Mouse (Mus musculus): ENCODE results near the gene Cep128. TPM values are rescaled to one million over a fixed set of nuclear protein-coding genes. Genes with fewer than 3 reads are reported as not detected.

Gene Cep128
- polyA plus RNA-seq, 1 experiment from 2014 or later = 7.4 TPM

DNA sequence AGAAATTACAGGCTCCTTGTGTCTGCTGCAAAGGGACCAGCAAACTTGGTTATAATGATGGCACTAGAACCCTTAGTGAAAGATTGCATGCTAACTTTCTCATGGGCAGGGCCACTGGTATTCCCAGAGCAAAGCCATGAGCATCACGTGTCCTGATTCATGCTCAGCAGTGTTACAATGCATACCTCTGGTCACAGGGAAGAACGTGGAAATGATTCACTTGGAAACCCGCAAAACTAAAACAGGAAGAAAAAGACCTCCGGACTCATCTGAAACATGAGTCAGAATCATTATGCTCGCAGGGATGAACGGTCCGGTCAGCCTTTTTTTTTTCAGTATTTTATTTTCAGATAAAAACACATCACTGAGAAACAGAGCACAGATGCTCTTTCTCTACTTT, 78.4 kb downstream of the Cep128 start:
- no peak overlapping the region for H3K9ac ChIP-seq (ENCODE audit: low read length)
- H3K36me3 ChIP-seq (ENCODE audit: control insufficient read depth, insufficient read depth, low read length) = no peaks in the 10 kb centered on the region
- no peak overlapping the region for H3K27ac ChIP-seq (replicated peaks in 1 of 2; ENCODE audit: control insufficient read depth in 1 of 2, insufficient read depth in 1 of 2, low read depth in 2 of 2, low read length in 2 of 2)
- H3K4me3 ChIP-seq (ENCODE audit: control insufficient read depth in 1 of 2, insufficient read depth in 1 of 2, low read depth in 1 of 2, low read length in 2 of 2) = no peak overlapping the region
- WGBS = 77% methylated on average over 7 of the region's 7 CpGs
- no peak overlapping the region for H3K4me2 ChIP-seq (ENCODE audit: low read length)
- no peaks in the 10 kb centered on the region for H3K4me1 ChIP-seq (ENCODE audit: control insufficient read depth in 2 of 2, insufficient read depth in 2 of 2, low read length in 2 of 2)
- H3K27me3 ChIP-seq (ENCODE audit: control insufficient read depth, insufficient read depth, low read length) = no peaks in the 10 kb centered on the region
- no peak for ATAC-seq (ENCODE audit: insufficient number of reproducible peaks, insufficient read depth, low FRiP score, low read depth)
- H3K9me3 ChIP-seq (ENCODE audit: control insufficient read depth, low read length) = no peaks in the 10 kb centered on the region

DNA sequence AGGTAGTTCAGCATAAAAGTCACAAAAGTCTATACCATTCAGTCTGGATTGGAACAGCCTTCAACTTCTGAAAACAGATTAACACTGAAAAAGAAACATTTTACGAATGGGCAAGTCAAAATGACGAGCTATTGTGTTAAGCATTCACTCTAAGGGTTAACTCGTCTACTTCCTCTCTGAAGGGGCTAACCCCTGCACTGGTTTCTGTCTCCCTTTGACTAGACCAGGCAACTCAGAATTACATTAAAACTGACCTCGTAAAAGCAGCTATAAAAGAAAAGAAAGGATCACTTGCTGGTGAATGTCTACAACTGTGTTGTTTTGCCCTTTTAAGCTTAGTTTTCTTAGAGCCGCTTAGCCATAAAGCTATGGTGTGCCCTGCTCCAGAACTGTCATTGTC, 79.2 kb downstream of the Cep128 start:
- H3K9ac ChIP-seq (ENCODE audit: low read length) = no peak overlapping the region
- no peaks in the 10 kb centered on the region for H3K4me1 ChIP-seq (ENCODE audit: control insufficient read depth in 2 of 2, insufficient read depth in 2 of 2, low read length in 2 of 2)
- H3K36me3 ChIP-seq (ENCODE audit: control insufficient read depth, insufficient read depth, low read length) = no peaks in the 10 kb centered on the region
- no peak overlapping the region for H3K4me2 ChIP-seq (ENCODE audit: low read length)
- no peak for ATAC-seq (ENCODE audit: insufficient number of reproducible peaks, insufficient read depth, low FRiP score, low read depth)
- H3K27ac ChIP-seq (replicated peaks in 1 of 2; ENCODE audit: control insufficient read depth in 1 of 2, insufficient read depth in 1 of 2, low read depth in 2 of 2, low read length in 2 of 2) = no peak overlapping the region
- 74% methylated on average over 5 of the region's 5 CpGs for WGBS
- no peaks in the 10 kb centered on the region for H3K9me3 ChIP-seq (ENCODE audit: control insufficient read depth, low read length)
- H3K27me3 ChIP-seq (ENCODE audit: control insufficient read depth, insufficient read depth, low read length) = no peaks in the 10 kb centered on the region
- H3K4me3 ChIP-seq (ENCODE audit: control insufficient read depth in 1 of 2, insufficient read depth in 1 of 2, low read depth in 1 of 2, low read length in 2 of 2) = no peak overlapping the region

DNA sequence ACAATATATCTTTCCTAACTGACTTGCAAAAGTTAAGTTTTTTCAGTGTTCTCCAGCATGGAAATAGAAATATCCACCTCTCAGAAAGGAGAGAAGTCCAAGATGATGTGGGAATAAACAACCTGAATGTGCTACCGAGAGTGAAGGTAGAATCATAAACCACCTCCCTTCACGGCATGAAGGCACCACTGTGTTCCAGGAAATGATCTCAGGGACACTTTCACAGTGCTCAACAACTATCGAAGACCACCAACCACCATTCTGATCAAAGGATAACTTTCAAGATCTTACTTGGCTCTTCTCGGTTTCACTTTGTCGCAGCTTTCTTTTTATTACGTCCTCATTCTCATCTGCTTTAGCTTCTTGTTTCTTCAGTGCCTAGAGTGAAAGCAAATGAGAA, 85.5 kb downstream of the Cep128 start:
- ATAC-seq (ENCODE audit: insufficient number of reproducible peaks, insufficient read depth, low FRiP score, low read depth) = no peak
- WGBS = 96% methylated on average over 6 of the region's 6 CpGs

DNA sequence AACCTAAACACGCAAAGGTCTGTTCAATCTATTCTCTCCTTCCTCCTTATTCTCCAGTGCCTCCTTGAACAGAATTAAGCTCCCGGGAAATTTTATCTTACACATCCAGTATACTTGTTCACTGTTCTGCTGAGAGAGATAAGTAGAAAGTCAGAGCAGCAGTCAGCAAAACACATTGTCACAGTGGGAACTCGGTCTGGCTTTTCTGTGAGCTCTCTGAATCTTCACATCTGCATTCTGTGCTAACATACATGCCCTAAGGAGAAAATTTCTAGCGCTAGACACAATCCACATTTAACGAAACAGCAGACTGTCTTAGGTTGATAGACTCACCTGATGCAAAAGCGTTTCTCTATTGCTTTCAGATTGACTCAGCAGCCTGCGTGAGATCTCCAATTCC, 88.3 kb downstream of the Cep128 start:
- H3K4me1 ChIP-seq (ENCODE audit: control insufficient read depth in 2 of 2, insufficient read depth in 2 of 2, low read length in 2 of 2) = no peaks in the 10 kb centered on the region
- 0 out of 2 replicates have a peak, but pooled peaks cover 3% of the 10 kb centered on the region for H3K36me3 ChIP-seq (ENCODE audit: control insufficient read depth, insufficient read depth, low read length)
- peaks cover 5% of the 10 kb centered on the region; the same call in 1 of the 2 replicates for H3K9me3 ChIP-seq (ENCODE audit: control insufficient read depth, low read length)
- H3K4me2 ChIP-seq (ENCODE audit: low read length) = no peak overlapping the region
- no peaks in the 10 kb centered on the region for H3K27me3 ChIP-seq (ENCODE audit: control insufficient read depth, insufficient read depth, low read length)
- no peak for ATAC-seq (ENCODE audit: insufficient number of reproducible peaks, insufficient read depth, low FRiP score, low read depth)
- no peak overlapping the region for H3K9ac ChIP-seq (ENCODE audit: low read length)
- no peak overlapping the region for H3K27ac ChIP-seq (replicated peaks in 1 of 2; ENCODE audit: control insufficient read depth in 1 of 2, insufficient read depth in 1 of 2, low read depth in 2 of 2, low read length in 2 of 2)
- H3K4me3 ChIP-seq (ENCODE audit: control insufficient read depth in 1 of 2, insufficient read depth in 1 of 2, low read depth in 1 of 2, low read length in 2 of 2) = no peak overlapping the region
- WGBS = 63% methylated on average over 7 of the region's 7 CpGs

More for the DNA sequence above, 85.5 kb downstream of the Cep128 start:
- Histone ChIP-seq H3K4me1 (ENCODE audit: control insufficient read depth in 2 of 2, insufficient read depth in 2 of 2, low read length in 2 of 2) (no peaks in the 10 kb centered on the region), H3K36me3 (ENCODE audit: control insufficient read depth, insufficient read depth, low read length) (0 out of 2 replicates have a peak, but pooled peaks cover 3% of the 10 kb centered on the region), H3K27ac (replicated peaks in 1 of 2; ENCODE audit: control insufficient read depth in 1 of 2, insufficient read depth in 1 of 2, low read depth in 2 of 2, low read length in 2 of 2) (no peak overlapping the region), H3K9ac (ENCODE audit: low read length) (no peak overlapping the region), H3K4me2 (ENCODE audit: low read length) (no peak overlapping the region), H3K9me3 (ENCODE audit: control insufficient read depth, low read length) (peaks cover 5% of the 10 kb centered on the region; the same call in 1 of the 2 replicates), H3K27me3 (ENCODE audit: control insufficient read depth, insufficient read depth, low read length) (no peaks in the 10 kb centered on the region), H3K4me3 (ENCODE audit: control insufficient read depth in 1 of 2, insufficient read depth in 1 of 2, low read depth in 1 of 2, low read length in 2 of 2) (no peak overlapping the region)

DNA sequence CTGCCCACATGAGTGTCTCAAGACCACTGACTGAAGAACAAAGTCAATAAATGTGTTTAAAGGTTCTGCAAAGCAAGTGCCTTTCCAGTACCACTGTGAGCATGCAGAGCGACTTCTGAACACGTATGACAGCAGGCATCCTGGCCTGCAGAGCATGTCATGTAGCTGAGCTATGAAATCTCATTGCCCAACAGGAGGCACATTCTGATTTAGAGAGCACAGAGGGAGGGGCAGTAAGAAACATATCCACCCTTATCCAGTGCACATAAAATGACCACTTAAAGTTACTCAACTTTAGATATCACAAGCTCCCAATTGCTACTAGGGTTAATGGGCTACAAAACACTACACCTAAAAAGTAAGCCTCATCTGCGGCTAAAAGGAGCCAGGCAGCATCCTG, 88.8 kb downstream of the Cep128 start:
- no peak for ATAC-seq (ENCODE audit: insufficient number of reproducible peaks, insufficient read depth, low FRiP score, low read depth)
- H3K27ac ChIP-seq (replicated peaks in 1 of 2; ENCODE audit: control insufficient read depth in 1 of 2, insufficient read depth in 1 of 2, low read depth in 2 of 2, low read length in 2 of 2) = no peak overlapping the region
- WGBS = 66% methylated on average over 3 of the region's 3 CpGs
- no peak overlapping the region for H3K4me3 ChIP-seq (ENCODE audit: control insufficient read depth in 1 of 2, insufficient read depth in 1 of 2, low read depth in 1 of 2, low read length in 2 of 2)
- H3K4me2 ChIP-seq (ENCODE audit: low read length) = no peak overlapping the region
- no peaks in the 10 kb centered on the region for H3K4me1 ChIP-seq (ENCODE audit: control insufficient read depth in 2 of 2, insufficient read depth in 2 of 2, low read length in 2 of 2)
- 0 out of 2 replicates have a peak, but pooled peaks cover 3% of the 10 kb centered on the region for H3K36me3 ChIP-seq (ENCODE audit: control insufficient read depth, insufficient read depth, low read length)
- H3K27me3 ChIP-seq (ENCODE audit: control insufficient read depth, insufficient read depth, low read length) = no peaks in the 10 kb centered on the region
- H3K9ac ChIP-seq (ENCODE audit: low read length) = no peak overlapping the region
- peaks cover 5% of the 10 kb centered on the region; the same call in 1 of the 2 replicates for H3K9me3 ChIP-seq (ENCODE audit: control insufficient read depth, low read length)

DNA sequence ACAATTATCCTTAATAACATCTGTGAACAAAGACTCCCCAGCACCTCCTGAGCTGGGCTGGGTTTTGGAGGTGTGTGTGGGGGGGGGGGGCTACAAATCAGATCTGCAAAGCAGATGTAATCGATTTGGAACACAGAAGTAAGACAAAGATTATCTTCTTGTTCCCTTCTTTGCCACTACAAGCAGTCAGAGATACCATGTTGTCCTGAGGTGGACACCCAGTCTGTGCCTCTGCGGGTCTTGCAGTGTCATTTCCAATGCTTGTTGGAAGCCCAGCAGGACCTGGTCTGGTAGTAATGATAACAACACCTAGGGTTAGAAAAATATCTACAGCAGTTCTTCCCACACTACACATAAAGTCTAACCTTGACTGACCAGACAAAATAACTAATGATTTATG, 110.3 kb downstream of the Cep128 start:
- Histone ChIP-seq H3K4me3 (ENCODE audit: control insufficient read depth in 1 of 2, insufficient read depth in 1 of 2, low read depth in 1 of 2, low read length in 2 of 2) (no peak overlapping the region), H3K4me1 (ENCODE audit: control insufficient read depth in 2 of 2, insufficient read depth in 2 of 2, low read length in 2 of 2) (no peaks in the 10 kb centered on the region), H3K4me2 (ENCODE audit: low read length) (no peak overlapping the region), H3K9ac (ENCODE audit: low read length) (no peak overlapping the region), H3K27ac (replicated peaks in 1 of 2; ENCODE audit: control insufficient read depth in 1 of 2, insufficient read depth in 1 of 2, low read depth in 2 of 2, low read length in 2 of 2) (no peak overlapping the region), H3K36me3 (ENCODE audit: control insufficient read depth, insufficient read depth, low read length) (no peaks in the 10 kb centered on the region), H3K9me3 (ENCODE audit: control insufficient read depth, low read length) (no peaks in the 10 kb centered on the region), H3K27me3 (ENCODE audit: control insufficient read depth, insufficient read depth, low read length) (no peaks in the 10 kb centered on the region)
- ATAC-seq (ENCODE audit: insufficient number of reproducible peaks, insufficient read depth, low FRiP score, low read depth) = no peak
- 84% methylated on average over 2 of the region's 2 CpGs for WGBS

DNA sequence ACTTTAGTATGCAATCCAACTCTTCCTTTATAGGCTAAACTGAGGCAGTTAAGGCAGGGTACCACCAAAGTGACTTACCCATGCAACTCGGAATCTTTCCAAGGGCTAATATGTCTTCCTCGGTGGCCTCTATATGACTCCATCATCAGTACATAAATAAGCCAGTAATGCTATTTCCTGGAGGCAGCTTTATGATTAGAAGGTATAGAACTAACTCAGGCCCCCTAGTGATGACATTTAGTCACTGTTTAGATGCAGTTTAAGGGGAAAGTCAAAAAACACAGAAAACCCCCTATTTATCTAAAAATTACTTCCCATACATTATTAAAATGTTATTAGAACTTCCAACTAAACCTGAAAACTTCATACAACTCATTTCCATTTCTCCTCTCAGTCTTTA, 114.6 kb downstream of the Cep128 start:
- H3K27ac ChIP-seq (replicated peaks in 1 of 2; ENCODE audit: control insufficient read depth in 1 of 2, insufficient read depth in 1 of 2, low read depth in 2 of 2, low read length in 2 of 2) = no peak overlapping the region
- no peak overlapping the region for H3K4me2 ChIP-seq (ENCODE audit: low read length)
- H3K9me3 ChIP-seq (ENCODE audit: control insufficient read depth, low read length) = no peaks in the 10 kb centered on the region
- WGBS = 94% methylated on average over 2 of the region's 2 CpGs
- peaks cover 3 to 15% of the 10 kb centered on the region in 2 experiments for H3K4me1 ChIP-seq (ENCODE audit: control insufficient read depth in 2 of 2, insufficient read depth in 2 of 2, low read length in 2 of 2)
- H3K36me3 ChIP-seq (ENCODE audit: control insufficient read depth, insufficient read depth, low read length) = no peaks in the 10 kb centered on the region
- no peak overlapping the region for H3K9ac ChIP-seq (ENCODE audit: low read length)
- ATAC-seq (ENCODE audit: insufficient number of reproducible peaks, insufficient read depth, low FRiP score, low read depth) = no peak
- no peak overlapping the region for H3K4me3 ChIP-seq (ENCODE audit: control insufficient read depth in 1 of 2, insufficient read depth in 1 of 2, low read depth in 1 of 2, low read length in 2 of 2)
- no peaks in the 10 kb centered on the region for H3K27me3 ChIP-seq (ENCODE audit: control insufficient read depth, insufficient read depth, low read length)

DNA sequence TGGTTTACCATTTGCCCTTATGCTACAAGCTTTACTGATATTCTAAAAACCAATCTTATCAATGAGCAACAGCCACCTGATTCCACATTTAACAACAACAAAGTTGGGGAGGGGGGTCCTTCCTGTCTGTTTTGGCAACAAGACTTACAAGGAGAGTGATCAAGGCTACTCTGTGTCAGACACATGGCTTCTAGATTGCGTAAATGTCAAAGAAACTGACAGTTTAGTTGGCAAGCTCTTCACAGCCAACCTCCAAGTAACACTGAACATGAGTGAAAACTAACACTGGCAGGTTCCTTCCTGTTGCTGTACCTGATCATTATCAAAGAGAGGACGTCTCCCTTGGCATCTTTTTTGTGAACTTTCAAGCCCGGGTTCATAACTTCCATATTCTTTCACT, 115.2 kb downstream of the Cep128 start:
- 63% methylated on average over 3 of the region's 3 CpGs for WGBS
- no peaks in the 10 kb centered on the region for H3K27me3 ChIP-seq (ENCODE audit: control insufficient read depth, insufficient read depth, low read length)
- H3K4me2 ChIP-seq (ENCODE audit: low read length) = no peak overlapping the region
- no peak overlapping the region for H3K9ac ChIP-seq (ENCODE audit: low read length)
- no peak overlapping the region for H3K4me3 ChIP-seq (ENCODE audit: control insufficient read depth in 1 of 2, insufficient read depth in 1 of 2, low read depth in 1 of 2, low read length in 2 of 2)
- H3K9me3 ChIP-seq (ENCODE audit: control insufficient read depth, low read length) = no peaks in the 10 kb centered on the region
- H3K4me1 ChIP-seq (ENCODE audit: control insufficient read depth in 2 of 2, insufficient read depth in 2 of 2, low read length in 2 of 2) = peaks cover 3 to 16% of the 10 kb centered on the region in 2 experiments
- no peak for ATAC-seq (ENCODE audit: insufficient number of reproducible peaks, insufficient read depth, low FRiP score, low read depth)
- no peak overlapping the region for H3K27ac ChIP-seq (replicated peaks in 1 of 2; ENCODE audit: control insufficient read depth in 1 of 2, insufficient read depth in 1 of 2, low read depth in 2 of 2, low read length in 2 of 2)
- no peaks in the 10 kb centered on the region for H3K36me3 ChIP-seq (ENCODE audit: control insufficient read depth, insufficient read depth, low read length)

Data from heart, embryonic 14.5 days (tissue).